Mouse (Mus musculus) forebrain, embryonic 10.5 days (tissue): ENCODE results near the gene Ugt1a6a. TPM values are rescaled to one million over a fixed set of nuclear protein-coding genes. Genes with fewer than 3 reads are reported as not detected.

Experiments used
- DNase-seq: peaks from one replicate; pipeline ENCODE4 v3.0.0-alpha.2; 2017; ENCODE audit warnings: low spot score; ENCODE audit errors: extremely low spot score
- H3K27ac ChIP-seq: fragments of 300-500 bp; sonication (generic); 2 replicates; pipeline ENCODE4 v1.5.1; 2016; ENCODE audit warnings: mild to moderate bottlenecking
- H3K27me3 ChIP-seq: fragments of 300-500 bp; sonication (generic); 2 replicates; pipeline ENCODE4 v1.6.1; 2016; ENCODE audit warnings: mild to moderate bottlenecking; ENCODE audit not compliant: poor library complexity, severe bottlenecking
- H3K36me3 ChIP-seq: fragments of 300-500 bp; sonication (generic); replicated peaks from 2 replicates; pipeline ENCODE4 v1.6.1; 2016; ENCODE audit warnings: mild to moderate bottlenecking, moderate library complexity
- H3K4me1 ChIP-seq: fragments of 300-500 bp; sonication (generic); 2 replicates; pipeline ENCODE4 v1.6.1; 2016
- H3K4me3 ChIP-seq: fragments of 300-500 bp; sonication (generic); 2 replicates; pipeline ENCODE4 v1.5.1; 2016; ENCODE audit warnings: mild to moderate bottlenecking, moderate library complexity
- H3K9me3 ChIP-seq: fragments of 300-500 bp; sonication (generic); 2 replicates; pipeline ENCODE4 v1.6.1; 2016; ENCODE audit warnings: mild to moderate bottlenecking, moderate library complexity
- WGBS: fragments of 180-500 bp; shearing (Covaris S2); methylation state at CpG from one replicate; pipeline ENCODE4 v1.1.7; 2016; 5-methylcytosine and 5-hydroxymethylcytosine counted together
- polyA plus RNA-seq: library from polyadenylated mRNA; unstranded; fragments of >200 nt; fragmentation: Nextera tagmentation; extraction: Ambion mirVana; gene quantifications from 2 replicates; pipeline ENCODE4 v1.2.1, GENCODE M21; 2016

The Ugt1a6a gene
- polyA plus RNA-seq, 1 experiment from 2014 or later = 0.20 TPM

DNA sequence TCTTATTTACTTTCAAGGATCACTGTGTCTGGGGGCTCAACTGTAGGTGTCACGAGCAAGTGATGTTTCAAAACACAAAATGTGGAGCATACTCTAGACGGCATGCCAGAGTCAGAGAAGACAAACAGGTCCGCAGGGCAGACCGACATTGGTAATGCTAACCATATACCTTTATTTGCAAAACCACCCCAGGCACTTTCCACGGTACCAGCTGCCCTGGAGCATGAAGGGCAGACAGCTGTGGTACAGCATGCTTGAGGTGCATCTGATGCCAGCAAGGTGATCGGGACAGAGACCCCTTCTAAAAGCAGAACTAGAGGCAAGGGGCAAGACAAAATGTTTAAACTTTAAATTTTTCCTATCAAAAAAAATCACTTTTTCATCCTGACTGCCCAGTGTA lies 128.4 kb downstream of the Ugt1a6a start:
- peaks cover 99% of the 10 kb centered on the region for H3K9me3 ChIP-seq
- peaks cover 88% of the 10 kb centered on the region for H3K36me3 ChIP-seq
- H3K4me3 ChIP-seq = no peak overlapping the region
- 78% methylated on average over 6 of the region's 6 CpGs for WGBS
- no peaks in the 10 kb centered on the region for H3K27me3 ChIP-seq
- no peak for DNase-seq
- no peaks in the 10 kb centered on the region for H3K4me1 ChIP-seq
- no peak overlapping the region for H3K27ac ChIP-seq

GRCm38 (mm10) chr1:88263778-88264177 lies 129.2 kb downstream of the Ugt1a6a start:
- no peaks in the 10 kb centered on the region for H3K27me3 ChIP-seq
- H3K27ac ChIP-seq = no peak overlapping the region
- DNase-seq = no peak
- 90% methylated on average over 5 of the region's 5 CpGs for WGBS
- H3K36me3 ChIP-seq = peaks cover 96% of the 10 kb centered on the region
- peaks cover 96% of the 10 kb centered on the region for H3K9me3 ChIP-seq
- H3K4me3 ChIP-seq = no peak overlapping the region
- no peaks in the 10 kb centered on the region for H3K4me1 ChIP-seq

DNA sequence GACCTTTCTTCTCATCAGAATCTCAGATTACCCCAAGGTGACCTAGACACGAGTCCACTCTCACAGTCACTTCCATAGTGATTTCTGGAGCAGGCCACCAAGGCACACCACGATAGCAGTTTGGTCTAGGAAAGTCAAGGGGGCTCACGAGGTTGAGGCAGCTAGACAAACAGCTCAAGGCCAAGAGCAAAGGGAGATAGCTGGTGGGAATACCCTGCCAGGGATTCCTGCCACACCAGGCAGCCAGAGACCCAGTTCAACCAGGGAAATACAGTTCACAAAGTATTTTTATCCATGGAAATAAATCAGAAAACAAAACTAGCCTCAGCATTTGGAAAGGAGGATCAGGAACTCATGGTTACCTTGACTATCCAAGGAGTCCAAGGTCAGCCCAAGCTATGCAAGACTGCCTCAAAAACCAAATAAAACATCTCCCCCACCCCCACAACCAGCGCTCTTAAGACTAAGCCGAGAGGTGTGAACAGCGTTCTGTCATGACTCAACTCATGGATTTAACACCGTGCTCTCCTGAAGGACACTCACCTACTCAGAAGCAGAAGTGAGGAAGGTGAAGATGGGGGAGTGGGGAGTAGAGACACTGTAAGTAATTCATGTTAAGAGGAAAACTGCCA lies 129.7 kb downstream of the Ugt1a6a start:
- Histone ChIP-seq H3K36me3 (peaks cover 100% of the 10 kb centered on the region), H3K4me3 (no peak overlapping the region), H3K4me1 (no peaks in the 10 kb centered on the region), H3K27me3 (no peaks in the 10 kb centered on the region), H3K9me3 (peaks cover 93% of the 10 kb centered on the region), H3K27ac (no peak overlapping the region)
- 89% methylated on average over 7 of the region's 7 CpGs for WGBS
- no peak for DNase-seq

- H3K27ac ChIP-seq = no peak overlapping the region
- H3K9me3 ChIP-seq = peaks cover 92% of the 10 kb centered on the region
- no peaks in the 10 kb centered on the region for H3K27me3 ChIP-seq
- no peaks in the 10 kb centered on the region for H3K4me1 ChIP-seq
- H3K4me3 ChIP-seq = no peak overlapping the region
- DNase-seq = no peak
- peaks cover 100% of the 10 kb centered on the region for H3K36me3 ChIP-seq
- WGBS = 82% methylated on average over 4 of the region's 4 CpGs
Measured at GRCm38 (mm10) chr1:88264869-88265240, 130.2 kb downstream of the Ugt1a6a start.

DNA sequence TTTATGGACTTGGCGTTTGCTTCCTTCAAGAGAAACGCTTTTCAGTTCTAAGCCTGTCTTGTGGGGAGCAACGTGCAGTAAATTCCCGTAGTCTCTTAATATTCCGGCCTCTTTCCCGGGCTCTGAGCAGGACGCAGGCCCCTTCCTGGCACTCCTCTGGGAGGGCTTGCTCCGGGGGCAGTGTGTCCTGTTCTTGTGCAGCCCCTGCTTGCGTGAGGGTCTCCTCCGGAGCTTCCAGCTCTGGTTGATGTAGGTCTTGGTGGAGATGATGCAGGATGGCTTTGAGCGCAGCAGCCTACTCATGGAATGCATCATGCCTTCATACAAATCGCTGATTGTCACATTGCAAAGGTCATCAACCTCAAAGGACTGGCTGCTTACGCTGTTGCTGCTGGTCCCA lies 131.5 kb downstream of the Ugt1a6a start:
- peaks cover 80% of the 10 kb centered on the region for H3K9me3 ChIP-seq
- 90% methylated on average over 13 of the region's 13 CpGs for WGBS

GRCm38 (mm10) chr1:88267489-88267888 lies 132.9 kb downstream of the Ugt1a6a start:
- Histone ChIP-seq H3K4me3 (no peak overlapping the region), H3K36me3 (peaks cover 96% of the 10 kb centered on the region), H3K9me3 (peaks cover 74% of the 10 kb centered on the region), H3K27me3 (no peaks in the 10 kb centered on the region), H3K4me1 (no peaks in the 10 kb centered on the region), H3K27ac (no peak overlapping the region)
- DNase-seq = no peak
- WGBS = 93% methylated on average over 6 of the region's 6 CpGs

More for the DNA sequence above, 131.5 kb downstream of the Ugt1a6a start:
- H3K27ac ChIP-seq = no peak overlapping the region
- peaks cover 96% of the 10 kb centered on the region for H3K36me3 ChIP-seq
- H3K27me3 ChIP-seq = no peaks in the 10 kb centered on the region
- DNase-seq = no peak
- H3K4me1 ChIP-seq = no peaks in the 10 kb centered on the region
- no peak overlapping the region for H3K4me3 ChIP-seq

- WGBS = 89% methylated on average over 6 of the region's 6 CpGs
- Histone ChIP-seq H3K9me3 (peaks cover 72% of the 10 kb centered on the region), H3K4me3 (no peak overlapping the region), H3K27ac (no peak overlapping the region), H3K27me3 (no peaks in the 10 kb centered on the region), H3K36me3 (peaks cover 96% of the 10 kb centered on the region), H3K4me1 (no peaks in the 10 kb centered on the region)
- DNase-seq = no peak
Measured at GRCm38 (mm10) chr1:88268070-88268469, 133.5 kb downstream of the Ugt1a6a start.

Other genes with a start within 250 kb of the Ugt1a6a start
- 33.0 and 36.9 TPM in 2 replicates for gene Usp40, start 126.3 kb upstream of the Ugt1a6a start, polyA plus RNA-seq
- gene Ugt1a10, start 79.4 kb upstream of the Ugt1a6a start, polyA plus RNA-seq = not detected in 2 replicates
- not detected in 2 replicates for gene Ugt1a9, start 64.0 kb upstream of the Ugt1a6a start, polyA plus RNA-seq
- not detected in 2 replicates for gene Ugt1a8, start 47.0 kb upstream of the Ugt1a6a start, polyA plus RNA-seq
- gene Ugt1a7c, start 39.7 kb upstream of the Ugt1a6a start, polyA plus RNA-seq = 0.32 and 0.34 TPM in 2 replicates
- gene Ugt1a6b, start 31.6 kb upstream of the Ugt1a6a start, polyA plus RNA-seq = not detected in 2 replicates
- gene Ugt1a5, start 31.2 kb downstream of the Ugt1a6a start, polyA plus RNA-seq = not detected in 2 replicates
- gene Ugt1a2, start 65.8 kb downstream of the Ugt1a6a start, polyA plus RNA-seq = 0.07 TPM in 1 of 2 replicates, not detected in the other
- 8.5 and 9.5 TPM in 2 replicates for gene Dnajb3, start 71.0 kb downstream of the Ugt1a6a start, polyA plus RNA-seq
- 0.07 TPM in 1 of 2 replicates, not detected in the other for gene Ugt1a1, start 77.2 kb downstream of the Ugt1a6a start, polyA plus RNA-seq
- 1.3 and 1.4 TPM in 2 replicates for gene Mroh2a, start 92.2 kb downstream of the Ugt1a6a start, polyA plus RNA-seq
- gene Hjurp, start 142.8 kb downstream of the Ugt1a6a start, polyA plus RNA-seq = 223 and 224 TPM in 2 replicates
- not detected in 2 replicates for gene Trpm8, start 142.9 kb downstream of the Ugt1a6a start, polyA plus RNA-seq